Mouse (Mus musculus) bone marrow, adult 2 months (tissue): Measurements from ENCODE around the gene Syn3. TPM values are rescaled to one million over a fixed set of nuclear protein-coding genes. Genes with fewer than 3 reads are reported as not detected.

ENCODE experiments used
- H3K27ac ChIP-seq: fragments of 200-500 bp; 2 replicates; pipeline ENCODE4 v1.5.1; 2012; ENCODE audit warnings: low read depth, mild to moderate bottlenecking, control low read depth, inconsistent platforms, low read length; ENCODE audit not compliant: control insufficient read depth, poor library complexity, insufficient read depth
- H3K4me1 ChIP-seq: fragments of 200-500 bp; 2 replicates; pipeline ENCODE4 v1.6.1; 2011; ENCODE audit warnings: low read length; ENCODE audit not compliant: control insufficient read depth, insufficient read depth
- H3K4me3 ChIP-seq: fragments of 200-500 bp; replicated peaks from 2 replicates; pipeline ENCODE3; 2011; ENCODE audit warnings: mild to moderate bottlenecking, low read depth, low read length, control low read depth; ENCODE audit not compliant: control insufficient read depth
- CTCF ChIP-seq: fragments of 200-500 bp; IDR thresholded peaks from 2 replicates; pipeline ENCODE4 v1.5.1; 2011; ENCODE audit warnings: low read length, control low read depth; ENCODE audit not compliant: control insufficient read depth, insufficient read depth
- POLR2A ChIP-seq: fragments of 200-500 bp; IDR thresholded peaks from 2 replicates; pipeline ENCODE4 v1.6.1; 2011; ENCODE audit warnings: low read depth, mild to moderate bottlenecking, control low read depth, low read length, borderline replicate concordance; ENCODE audit not compliant: control insufficient read depth
- WGBS: fragments of 180-500 bp; shearing (Covaris S2); methylation state at CpG from one replicate; pipeline ENCODE4 v1.1.7; 2018; 5-methylcytosine and 5-hydroxymethylcytosine counted together
- polyA plus RNA-seq: library from polyadenylated mRNA; stranded (reverse); fragments of >200 nt; gene quantifications from 2 replicates; pipeline ENCODE4 v1.2.4, GENCODE M21; 2011; ENCODE audit warnings: low replicate concordance; ENCODE audit not compliant: missing spikeins, insufficient read depth, insufficient read length

Gene Syn3
- polyA plus RNA-seq, 1 experiment: 0.75 TPM

GRCm38 (mm10) chr10:86182183-86182805, 316.4 kb downstream of the Syn3 start:
- H3K4me1 ChIP-seq: no peaks in the 10 kb centered on the region
- no peak overlapping the region for H3K4me3 ChIP-seq
- H3K27ac ChIP-seq: no peak overlapping the region
- no peak for TF ChIP-seq POLR2A
- TF ChIP-seq CTCF: peak; percentile 54
- WGBS: 54% methylated on average over 3 of the region's 3 CpGs

GRCm38 (mm10) chr10:86176411-86176810, 322.3 kb downstream of the Syn3 start:
- WGBS: 74% methylated on average over 2 of the region's 2 CpGs
- no peak overlapping the region for H3K4me3 ChIP-seq
- no peak for TF ChIP-seq CTCF
- no peak for TF ChIP-seq POLR2A

GRCm38 (mm10) chr10:86174017-86174416, 324.7 kb downstream of the Syn3 start:
- WGBS: 22% methylated on average over 6 of the region's 6 CpGs
- no peak overlapping the region for H3K27ac ChIP-seq
- TF ChIP-seq POLR2A (no peak), CTCF (no peak)
- H3K4me3 ChIP-seq: no peak overlapping the region
- peaks cover 4% of the 10 kb centered on the region; the same call in 1 of the 2 replicates for H3K4me1 ChIP-seq

More at GRCm38 (mm10) chr10:86176411-86176810, 322.3 kb downstream of the Syn3 start:
- Histone ChIP-seq H3K27ac (no peak overlapping the region), H3K4me1 (peaks cover 2% of the 10 kb centered on the region; the same call in 1 of the 2 replicates)

GRCm38 (mm10) chr10:86173284-86173683, 325.4 kb downstream of the Syn3 start:
- WGBS: 59% methylated on average over 4 of the region's 4 CpGs
- Histone ChIP-seq H3K27ac (no peak overlapping the region), H3K4me3 (no peak overlapping the region), H3K4me1 (peaks cover 4% of the 10 kb centered on the region; the same call in 1 of the 2 replicates)
- TF ChIP-seq CTCF: no peak
- no peak for TF ChIP-seq POLR2A

DNA sequence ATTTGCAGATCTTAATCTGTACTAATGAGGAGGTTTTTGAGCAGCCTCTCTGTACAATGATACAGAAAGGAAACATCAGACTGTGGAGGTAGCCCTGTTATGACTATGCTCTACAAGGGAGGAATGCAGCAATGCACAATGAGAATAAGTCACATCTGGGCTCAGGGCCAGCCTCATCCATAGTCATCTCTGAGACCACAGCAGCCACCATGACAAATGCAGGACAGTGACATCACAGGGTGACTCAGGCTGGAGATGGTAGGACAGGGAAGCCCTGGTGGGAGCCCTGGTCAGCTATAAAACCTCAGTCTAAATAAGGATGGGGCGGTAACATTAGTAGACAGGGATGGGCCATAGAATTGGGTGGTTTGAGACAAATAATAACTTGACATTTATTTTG, 327.4 kb downstream of the Syn3 start:
- Histone ChIP-seq H3K27ac (no peak overlapping the region), H3K4me1 (peaks cover 9% of the 10 kb centered on the region), H3K4me3 (no peak overlapping the region)
- TF ChIP-seq CTCF (no peak), POLR2A (no peak)
- WGBS: 83% methylated on average over 1 of the region's 1 CpGs

DNA sequence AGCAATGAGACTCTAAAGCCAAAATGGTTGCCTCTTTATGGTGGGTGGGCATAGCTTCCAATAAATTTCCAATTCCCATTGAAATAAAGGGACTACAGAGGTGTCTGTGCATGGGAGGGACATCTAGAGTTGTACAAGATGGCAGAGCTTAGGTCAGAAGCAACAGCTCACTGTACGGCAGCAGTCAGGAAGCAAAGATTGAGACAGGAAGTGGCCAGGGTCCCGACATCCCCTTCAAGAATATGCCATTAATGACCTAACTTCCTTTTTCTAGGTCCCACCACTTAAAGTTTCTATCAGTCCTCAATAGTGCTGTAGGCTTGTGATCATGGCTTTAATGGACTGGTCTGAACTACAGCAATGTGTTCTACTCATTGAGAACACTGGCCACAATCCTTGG, 330.6 kb downstream of the Syn3 start:
- TF ChIP-seq CTCF (no peak), POLR2A (no peak)
- Histone ChIP-seq H3K27ac (no peak overlapping the region), H3K4me1 (peaks cover 6% of the 10 kb centered on the region), H3K4me3 (no peak overlapping the region)
- WGBS: 8% methylated on average over 2 of the region's 2 CpGs

DNA sequence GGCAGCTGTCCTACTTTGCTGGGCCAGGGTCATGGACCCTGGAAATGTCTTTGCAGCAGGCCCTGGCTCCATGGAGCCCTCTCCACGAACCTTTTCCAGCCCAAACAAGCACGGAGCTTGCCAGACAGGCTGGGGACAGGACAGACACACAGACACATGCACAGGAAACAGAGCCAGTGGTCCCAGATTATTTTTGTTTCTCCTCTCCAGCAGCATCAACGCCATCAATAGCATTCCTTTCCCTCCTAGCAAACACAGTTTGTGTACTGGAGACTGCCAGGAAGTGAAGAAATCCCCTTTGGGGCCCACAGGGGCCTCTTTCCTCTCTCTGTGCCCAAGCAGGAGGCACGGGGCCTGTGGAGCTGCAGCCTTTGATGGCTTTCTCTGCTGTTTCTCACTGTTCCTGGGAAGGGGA, 331.8 kb downstream of the Syn3 start:
- H3K4me3 ChIP-seq: no peak overlapping the region
- peak overlapping the region; percentile 87 for H3K27ac ChIP-seq
- peaks cover 8% of the 10 kb centered on the region for H3K4me1 ChIP-seq
- TF ChIP-seq CTCF (peak; percentile 3; the same call in 1 of the 2 replicates), POLR2A (no peak)
- 4% methylated on average over 4 of the region's 4 CpGs for WGBS

GRCm38 (mm10) chr10:86164098-86164497, 334.6 kb downstream of the Syn3 start:
- Histone ChIP-seq H3K27ac (no peak overlapping the region), H3K4me1 (peaks cover 10% of the 10 kb centered on the region), H3K4me3 (no peak overlapping the region)
- TF ChIP-seq CTCF (no peak), POLR2A (no peak)
- WGBS: 45% methylated on average over 3 of the region's 3 CpGs
